Mouse (Mus musculus) G1E (cell line): ENCODE measurements at regions not wholly inside any gene's neighbourhood (a gene's known extent, or its start where the extent isn't known, plus 50 kb on each side); places are given as distances from the start of the nearest gene placed in this dataset.

Experiments used
- ATAC-seq: 2 replicates; pipeline ENCODE4 v1.8.0; 2016; ENCODE audit warnings: mild to moderate bottlenecking; ENCODE audit not compliant: insufficient number of reproducible peaks, poor library complexity, low FRiP score, severe bottlenecking; ENCODE audit errors: extremely low read depth
- DNase-seq: peaks from one replicate; pipeline ENCODE4 v3.0.0; 2012; ENCODE audit warnings: low spot score
- H3K27me3 ChIP-seq: 2 replicates; pipeline ENCODE4 v1.6.1; 2012; ENCODE audit warnings: mild to moderate bottlenecking, low read length, inconsistent platforms; ENCODE audit not compliant: insufficient read depth
- H3K36me3 ChIP-seq: replicated peaks from 2 replicates; pipeline ENCODE3; 2012; ENCODE audit warnings: mild to moderate bottlenecking, inconsistent platforms
- H3K4me1 ChIP-seq: 2 replicates; pipeline ENCODE4 v1.6.1; 2012; ENCODE audit warnings: low read depth, low read length, inconsistent platforms, mixed read lengths; ENCODE audit not compliant: insufficient read depth
- H3K4me3 ChIP-seq: 2 replicates; pipeline ENCODE4 v1.5.1; 2012; ENCODE audit warnings: low read depth, mild to moderate bottlenecking, inconsistent platforms, low read length, moderate library complexity, mixed read lengths
- H3K9me3 ChIP-seq: replicated peaks from 2 replicates; pipeline ENCODE4 v1.6.1; 2012; ENCODE audit warnings: inconsistent platforms
- CTCF ChIP-seq: IDR thresholded peaks from 2 replicates; pipeline ENCODE4 v1.5.1; 2012; ENCODE audit warnings: low read depth, low read length, inconsistent platforms, mixed read lengths
- GATA1 ChIP-seq: IDR thresholded peaks from 2 replicates; pipeline ENCODE4 v1.6.1; 2012; ENCODE audit warnings: borderline replicate concordance, low read length, inconsistent platforms, mixed read lengths
- GATA2 ChIP-seq: IDR thresholded peaks from 2 replicates; pipeline ENCODE4 v1.6.1; 2012; ENCODE audit warnings: low read depth, low read length, inconsistent platforms, borderline replicate concordance
- POLR2AphosphoS5 ChIP-seq: IDR thresholded peaks from 2 replicates; pipeline ENCODE4 v1.6.1; 2012; ENCODE audit warnings: low read depth, low read length, inconsistent platforms; ENCODE audit not compliant: insufficient replicate concordance
- TAL1 ChIP-seq: conservative IDR thresholded peaks from 2 replicates; pipeline ENCODE4 v1.6.1; 2012; ENCODE audit warnings: low read depth, low read length, inconsistent platforms, mixed read lengths

DNA sequence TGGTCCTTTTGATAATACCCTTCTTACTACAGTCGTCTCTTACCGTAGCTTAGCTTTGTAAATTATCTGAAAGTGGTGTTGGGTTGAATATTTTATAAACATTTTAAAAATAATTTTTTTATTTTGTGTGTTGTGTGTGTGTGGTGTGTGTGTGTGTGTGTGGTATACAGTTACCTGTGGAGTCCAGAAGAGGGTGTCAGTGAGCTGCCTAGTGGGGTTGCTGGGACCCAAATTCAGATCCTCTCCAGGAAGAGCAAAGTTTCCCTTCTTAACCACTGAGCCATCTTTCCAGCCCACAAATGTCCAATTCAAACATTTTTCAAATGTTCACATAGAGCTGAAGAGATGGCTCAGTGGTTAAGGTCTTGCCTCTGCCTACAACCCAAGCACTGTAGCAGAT, 78.4 kb upstream of the H2afz start:
- peaks cover 36% of the 10 kb centered on the region for H3K4me1 ChIP-seq
- no peak for TF ChIP-seq CTCF
- TF ChIP-seq GATA2: no peak
- TF ChIP-seq POLR2AphosphoS5: no peak
- TF ChIP-seq TAL1: no peak
- no peak for TF ChIP-seq GATA1
- no peaks in the 10 kb centered on the region for H3K36me3 ChIP-seq
- no peak for ATAC-seq
- no peaks in the 10 kb centered on the region for H3K9me3 ChIP-seq
- H3K27me3 ChIP-seq: peaks cover 7% of the 10 kb centered on the region; the same call in 1 of the 2 replicates
- no peak for DNase-seq
- no peak overlapping the region for H3K4me3 ChIP-seq

DNA sequence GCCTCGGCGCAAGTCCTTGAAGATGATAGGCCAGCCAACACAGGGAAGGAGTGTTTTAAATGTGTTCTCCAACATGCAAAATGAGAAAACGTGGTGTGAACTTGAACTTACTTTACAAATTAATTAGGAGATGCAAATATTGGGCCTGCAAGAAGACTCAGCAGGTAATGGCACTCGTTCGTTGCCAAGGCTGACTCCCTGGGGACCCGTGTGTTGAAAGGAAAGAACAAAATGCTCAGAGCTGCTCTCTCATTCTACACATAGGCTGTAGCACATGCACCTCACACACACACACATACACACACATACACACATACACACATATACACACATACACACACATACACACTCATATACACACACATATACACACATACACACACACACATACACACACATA, 74.6 kb upstream of the H2afz start:
- H3K27me3 ChIP-seq: peaks cover 20% of the 10 kb centered on the region
- DNase-seq (no peak), ATAC-seq (no peak)
- H3K9me3 ChIP-seq: no peaks in the 10 kb centered on the region
- TF ChIP-seq CTCF: no peak
- TF ChIP-seq GATA2: no peak
- TF ChIP-seq TAL1: no peak
- no peak for TF ChIP-seq GATA1
- TF ChIP-seq POLR2AphosphoS5: no peak
- no peaks in the 10 kb centered on the region for H3K36me3 ChIP-seq
- peaks cover 4% of the 10 kb centered on the region for H3K4me1 ChIP-seq
- H3K4me3 ChIP-seq: no peak overlapping the region

DNA sequence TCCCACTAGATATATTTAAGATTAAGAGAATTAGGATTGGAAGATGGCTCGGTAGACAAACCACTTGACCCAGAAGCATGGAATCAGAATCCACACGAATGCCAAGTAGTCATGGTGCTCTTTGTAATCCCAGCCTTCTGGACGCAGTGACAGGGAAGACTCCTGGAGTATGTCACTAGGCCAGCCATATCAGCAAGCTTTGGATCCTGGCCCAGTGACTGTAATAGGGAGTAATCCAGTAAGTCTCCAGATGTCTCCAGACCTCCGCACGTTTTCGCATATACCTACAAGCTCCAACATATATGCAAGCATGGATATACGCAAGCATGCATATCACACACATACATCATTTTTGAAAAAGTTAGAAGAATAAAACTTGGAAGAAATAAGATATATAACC, 73.9 kb upstream of the H2afz start:
- no peaks in the 10 kb centered on the region for H3K9me3 ChIP-seq
- peaks cover 20% of the 10 kb centered on the region for H3K27me3 ChIP-seq
- H3K36me3 ChIP-seq: no peaks in the 10 kb centered on the region
- no peak for DNase-seq
- ATAC-seq: no peak
- H3K4me3 ChIP-seq: no peak overlapping the region
- H3K4me1 ChIP-seq: peaks cover 2% of the 10 kb centered on the region; the same call in 1 of the 2 replicates
- TF ChIP-seq GATA1 (no peak), POLR2AphosphoS5 (no peak), CTCF (no peak), GATA2 (no peak), TAL1 (no peak)

DNA sequence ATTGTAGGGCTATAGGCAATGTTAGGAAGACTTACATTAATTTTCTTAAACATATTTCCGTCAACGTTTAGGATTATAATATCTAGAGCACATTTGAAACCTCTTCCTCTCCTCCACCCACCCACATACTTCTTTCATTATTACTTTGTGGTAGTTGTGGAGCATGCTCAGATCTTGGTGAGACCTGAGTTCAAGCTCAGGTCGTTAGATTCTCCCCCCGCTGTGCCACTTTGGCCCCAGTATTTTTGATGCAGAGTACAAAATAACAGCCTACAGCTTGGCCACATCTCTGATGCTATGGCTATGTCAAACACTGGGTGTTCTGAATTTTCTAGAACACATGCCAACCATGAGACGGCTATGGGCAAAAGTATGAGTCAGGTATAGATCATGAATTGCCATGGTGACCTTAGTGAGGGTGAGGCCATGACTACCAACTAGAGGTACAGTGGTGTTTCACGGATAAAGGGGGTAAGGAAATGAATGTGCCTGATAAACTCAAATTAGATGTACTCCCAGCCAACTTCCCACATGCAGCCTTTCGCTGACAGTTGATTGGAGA, 68.5 kb upstream of the H2afz start:
- Histone ChIP-seq H3K4me1 (peaks cover 13% of the 10 kb centered on the region), H3K4me3 (no peak overlapping the region), H3K36me3 (no peaks in the 10 kb centered on the region), H3K27me3 (peaks cover 25% of the 10 kb centered on the region), H3K9me3 (no peaks in the 10 kb centered on the region)
- ATAC-seq (no peak), DNase-seq (no peak)
- no peak for TF ChIP-seq CTCF
- TF ChIP-seq POLR2AphosphoS5: no peak
- TF ChIP-seq GATA2: no peak
- TF ChIP-seq GATA1: no peak
- TF ChIP-seq TAL1: no peak

GRCm38 (mm10) chr3:137798769-137799168, 65.5 kb upstream of the H2afz start:
- Histone ChIP-seq H3K27me3 (peaks cover 8% of the 10 kb centered on the region), H3K36me3 (no peaks in the 10 kb centered on the region), H3K4me1 (peaks cover 34% of the 10 kb centered on the region), H3K9me3 (no peaks in the 10 kb centered on the region), H3K4me3 (no peak overlapping the region)
- no peak for DNase-seq
- no peak for ATAC-seq
- no peak for TF ChIP-seq CTCF
- no peak for TF ChIP-seq TAL1
- no peak for TF ChIP-seq GATA1
- no peak for TF ChIP-seq POLR2AphosphoS5

GRCm38 (mm10) chr3:137801402-137802020, 62.8 kb upstream of the H2afz start:
- no peaks in the 10 kb centered on the region for H3K9me3 ChIP-seq
- DNase-seq (peak; percentile 18), ATAC-seq (peak; percentile 65)
- H3K4me1 ChIP-seq: peaks cover 52% of the 10 kb centered on the region
- H3K4me3 ChIP-seq: no peak overlapping the region; the same call in 1 of the 2 replicates
- H3K27me3 ChIP-seq: 0 out of 2 replicates have a peak, but pooled peaks cover 5% of the 10 kb centered on the region
- H3K36me3 ChIP-seq: no peaks in the 10 kb centered on the region
- no peak for TF ChIP-seq TAL1
- no peak for TF ChIP-seq GATA2
- TF ChIP-seq GATA1: no peak
- no peak for TF ChIP-seq POLR2AphosphoS5
- TF ChIP-seq CTCF: no peak
